Mouse (Mus musculus) fat pad, adult 2 months (tissue): ENCODE results near the gene Slf2.

ENCODE experiments used
- DNase-seq: peaks from one replicate; pipeline ENCODE4 v3.0.0-alpha.2; 2011; ENCODE audit warnings: low read depth, low spot score; ENCODE audit errors: extremely low read depth

The Slf2 gene

DNA sequence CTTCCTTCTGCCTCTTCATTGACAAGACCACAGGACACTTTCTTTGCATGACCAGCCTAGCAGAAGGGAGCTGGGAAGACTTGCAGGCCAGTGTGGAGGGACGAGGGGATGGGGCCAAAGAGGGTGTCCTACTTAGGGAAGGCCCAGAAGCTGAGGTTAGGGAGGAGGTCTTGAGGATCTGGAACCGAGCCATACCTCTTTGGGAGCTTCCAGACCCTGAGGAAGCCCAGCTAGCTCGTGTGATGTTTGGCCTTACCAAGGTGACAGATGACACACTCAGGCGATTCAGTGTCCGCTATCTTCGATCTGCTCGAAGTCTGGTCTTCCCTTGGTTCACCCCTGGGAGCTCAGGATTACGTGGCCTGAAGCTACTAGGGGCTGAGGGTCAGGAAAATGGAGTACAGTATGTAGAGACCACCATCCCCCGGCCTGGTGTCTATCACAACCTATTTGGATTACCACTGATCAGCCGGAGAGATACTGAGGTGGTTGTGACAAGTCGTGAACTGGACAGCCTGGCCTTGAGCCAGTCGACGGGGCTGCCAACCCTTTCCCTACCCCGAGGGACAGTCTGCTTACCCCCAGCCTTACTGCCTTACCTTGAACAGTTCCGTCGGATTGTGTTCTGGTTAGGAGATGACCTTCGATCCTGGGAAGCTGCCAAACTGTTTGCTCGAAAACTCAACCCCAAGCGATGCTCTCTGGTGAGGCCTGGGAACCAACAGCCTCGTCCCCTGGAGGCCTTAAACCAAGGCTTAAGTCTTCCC is 76.7 kb downstream of the Slf2 start:
- no peak for DNase-seq

GRCm38 (mm10) chr19:45010646-45011045 is 79.7 kb downstream of the Slf2 start:
- no peak for DNase-seq

DNA sequence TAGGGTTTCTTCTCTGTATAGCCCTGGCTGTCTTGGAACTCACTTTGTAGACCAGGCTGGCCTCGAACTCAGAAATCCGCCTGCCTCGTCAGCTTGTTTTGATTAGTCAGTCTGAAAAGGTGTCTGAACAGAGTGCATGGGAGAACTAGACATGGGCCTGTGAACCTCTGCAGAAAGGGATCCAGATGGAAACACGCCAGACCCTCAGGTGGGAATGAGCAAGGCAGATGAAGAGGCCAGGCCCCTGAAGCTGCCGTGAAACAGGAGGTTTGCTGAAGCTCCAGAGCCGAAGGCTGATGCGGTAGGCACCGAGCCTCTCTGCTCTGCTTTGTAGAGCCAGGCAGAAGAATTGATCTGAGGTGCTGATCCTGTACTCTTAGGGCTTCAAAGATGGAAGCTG is 81.3 kb downstream of the Slf2 start:
- DNase-seq: no peak

GRCm38 (mm10) chr19:45012636-45013035 is 81.7 kb downstream of the Slf2 start:
- DNase-seq: no peak

- DNase-seq: no peak
These were observed 82.8 kb downstream of the Slf2 start for GRCm38 (mm10) chr19:45013581-45014225.

GRCm38 (mm10) chr19:45014335-45014971 is 83.5 kb downstream of the Slf2 start, which contains the start of gene Lzts2:
Gene Lzts2 (plus strand): TSS chr19:45014414.
- peak; percentile 58 for DNase-seq

DNA sequence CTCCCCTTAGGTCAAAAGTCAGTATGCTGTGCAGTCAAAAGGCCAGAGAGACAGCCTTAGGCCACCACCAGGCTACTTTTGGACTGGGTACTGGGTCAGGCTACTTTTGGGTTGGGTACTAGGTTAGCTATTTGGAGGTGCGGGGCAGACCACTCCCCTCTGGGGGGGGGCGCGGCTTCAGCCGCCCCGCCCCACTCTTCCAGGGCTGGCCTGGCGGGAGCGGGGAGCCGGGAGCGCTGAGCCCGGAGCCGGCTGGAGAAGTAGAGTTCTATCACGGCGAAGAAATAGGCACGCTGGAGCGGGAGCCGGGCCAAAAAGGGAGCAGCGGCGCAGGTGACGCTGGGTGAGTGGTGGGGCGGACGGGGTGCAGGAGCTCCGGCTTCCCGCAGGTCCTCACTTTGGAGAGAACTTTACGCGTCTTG is 84.0 kb downstream of the Slf2 start:
- DNase-seq: no peak

GRCm38 (mm10) chr19:45015518-45016281 is 84.7 kb downstream of the Slf2 start:
- no peak for DNase-seq

DNA sequence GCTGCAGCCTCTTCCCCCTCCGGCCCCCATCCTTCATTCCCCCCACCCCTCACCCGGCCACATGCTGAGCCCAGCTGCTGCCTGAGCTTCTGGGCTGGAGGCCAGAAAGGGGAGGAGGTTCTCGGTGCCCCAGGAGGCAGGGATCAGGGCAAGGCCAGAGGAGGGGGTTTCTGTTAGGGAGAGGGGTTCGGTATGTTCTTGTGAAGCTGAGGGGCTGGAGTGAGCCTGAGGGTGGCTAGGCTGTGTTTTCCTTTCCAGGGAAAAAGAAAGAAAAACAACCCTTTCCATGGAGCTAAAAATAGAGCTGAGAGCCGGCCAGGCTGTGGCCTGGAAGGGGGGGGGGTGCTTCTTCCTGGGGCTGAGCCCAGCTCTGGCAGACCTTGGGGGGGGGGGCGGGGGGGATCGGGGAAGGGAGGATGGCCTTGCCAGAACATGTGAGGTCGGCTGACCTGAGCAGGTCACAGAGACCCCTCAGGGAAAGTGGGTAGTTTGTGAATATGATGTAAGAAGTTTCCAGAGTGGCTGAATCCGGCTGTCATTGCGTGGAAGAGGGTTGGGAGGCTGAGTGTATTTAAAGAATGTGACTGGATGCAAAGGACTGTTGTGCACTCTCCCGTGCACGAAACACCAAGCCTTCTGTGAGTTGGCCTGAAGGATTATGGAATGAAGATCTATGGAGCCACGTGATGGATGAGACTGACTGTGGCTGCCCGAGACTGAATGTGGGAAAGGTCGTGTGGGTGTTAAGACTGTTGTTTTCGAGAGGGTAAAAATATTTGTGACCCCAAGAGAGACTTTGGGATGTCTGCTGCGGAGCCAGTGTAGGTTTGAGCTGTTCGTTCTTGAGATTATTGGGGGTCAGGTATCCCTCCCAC is 85.6 kb downstream of the Slf2 start:
- DNase-seq: no peak

- DNase-seq: no peak
These were observed 86.3 kb downstream of the Slf2 start for GRCm38 (mm10) chr19:45017216-45017771.

GRCm38 (mm10) chr19:45017909-45018308 is 87.0 kb downstream of the Slf2 start:
- no peak for DNase-seq

DNA sequence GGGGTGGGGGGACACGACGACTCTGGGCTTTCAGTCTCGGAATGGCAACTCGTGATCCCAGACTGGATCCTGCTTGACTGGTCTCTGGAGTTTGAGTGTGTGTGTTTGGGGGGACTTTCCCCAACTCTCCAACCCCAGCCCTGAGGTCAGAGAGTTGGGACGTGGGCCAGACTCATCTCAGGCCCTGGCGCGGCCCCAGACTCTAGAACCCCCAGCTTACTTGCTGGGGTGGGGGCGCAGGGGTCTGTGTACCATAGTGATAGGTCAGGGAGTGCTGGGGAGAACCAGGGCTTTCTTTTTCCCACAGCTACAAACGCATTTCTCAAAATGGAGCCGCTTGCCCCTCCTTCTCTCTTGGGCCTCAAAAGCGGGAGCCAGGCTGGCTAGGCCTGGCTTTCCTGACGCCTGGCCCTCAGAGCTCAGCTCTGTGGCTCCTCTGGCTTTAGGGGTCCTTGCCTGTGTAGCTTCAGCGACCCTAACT is 87.4 kb downstream of the Slf2 start:
- DNase-seq: no peak

- no peak for DNase-seq
These were observed 89.4 kb downstream of the Slf2 start for GRCm38 (mm10) chr19:45020348-45020747.

GRCm38 (mm10) chr19:45021362-45021761 is 90.4 kb downstream of the Slf2 start:
- no peak for DNase-seq

- DNase-seq: no peak
These were observed 93.0 kb downstream of the Slf2 start for GRCm38 (mm10) chr19:45023993-45024392.

GRCm38 (mm10) chr19:45024775-45025174 is 93.8 kb downstream of the Slf2 start:
- DNase-seq: no peak

DNA sequence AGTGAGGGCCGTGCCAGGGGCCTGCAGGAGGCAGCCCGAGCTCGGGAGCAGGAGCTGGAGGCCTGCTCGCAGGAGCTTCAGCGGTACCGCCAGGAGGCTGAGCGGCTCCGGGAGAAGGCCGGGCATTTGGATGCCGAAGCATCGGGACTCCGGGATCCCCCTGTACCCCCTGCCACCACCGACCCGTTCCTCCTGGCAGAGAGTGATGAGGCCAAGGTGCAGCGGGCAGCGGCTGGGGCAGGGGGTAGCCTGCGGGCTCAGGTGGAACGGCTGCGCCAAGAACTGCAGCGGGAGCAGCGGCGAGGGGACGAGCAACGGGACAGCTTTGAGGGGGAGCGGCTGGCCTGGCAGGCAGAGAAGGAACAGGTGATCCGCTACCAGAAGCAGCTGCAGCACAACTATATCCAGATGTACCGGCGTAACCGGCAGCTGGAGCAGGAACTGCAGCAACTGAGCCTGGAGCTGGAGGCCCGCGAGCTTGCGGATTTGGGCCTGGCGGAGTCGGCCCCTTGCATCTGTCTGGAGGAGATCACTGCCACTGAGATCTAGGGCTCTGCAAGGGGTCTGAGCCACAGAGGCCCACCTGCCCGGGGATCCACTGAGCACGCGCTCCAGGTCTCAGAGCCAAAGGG is 95.1 kb downstream of the Slf2 start:
- DNase-seq: no peak

- DNase-seq: no peak
These were observed 96.2 kb downstream of the Slf2 start for GRCm38 (mm10) chr19:45026958-45027670.

- DNase-seq: no peak
These were observed 96.9 kb downstream of the Slf2 start for GRCm38 (mm10) chr19:45027848-45028247.
